Mouse (Mus musculus) monocyte, adult 59 days (primary cell): ENCODE results near the gene Sox18. TPM values are rescaled to one million over a fixed set of nuclear protein-coding genes. Genes with fewer than 3 reads are reported as not detected.

Experiments
- total RNA-seq, 2 experiments: library from RNA; stranded (reverse); gene quantifications; one replicate each; pipeline ENCODE4 v1.2.4; 2023

The Sox18 gene
- not detected for total RNA-seq

DNA sequence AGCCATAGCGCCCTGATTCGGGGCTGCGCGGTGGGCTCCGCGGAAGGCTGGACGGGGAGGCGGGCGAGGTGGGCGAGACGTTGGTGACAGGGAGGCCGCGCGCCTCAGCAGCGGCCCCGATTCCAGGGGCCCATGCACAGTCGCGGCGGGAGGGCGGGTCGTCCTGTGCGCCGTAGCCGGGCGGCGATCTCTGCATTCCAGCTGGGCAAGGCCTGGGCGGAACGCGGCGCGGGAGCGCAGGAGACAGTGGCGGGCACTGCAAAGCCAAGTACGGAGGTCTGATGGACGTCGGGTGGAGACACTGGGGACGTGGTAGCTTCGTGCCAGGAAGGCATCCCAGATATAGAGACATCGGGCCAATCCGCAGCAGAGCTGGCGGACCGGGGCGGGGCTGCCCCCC is at the start of gene Sox18:
Gene Sox18, minus strand, starts transcription at position 315 of the 400 bp plus-strand sequence.

DNA sequence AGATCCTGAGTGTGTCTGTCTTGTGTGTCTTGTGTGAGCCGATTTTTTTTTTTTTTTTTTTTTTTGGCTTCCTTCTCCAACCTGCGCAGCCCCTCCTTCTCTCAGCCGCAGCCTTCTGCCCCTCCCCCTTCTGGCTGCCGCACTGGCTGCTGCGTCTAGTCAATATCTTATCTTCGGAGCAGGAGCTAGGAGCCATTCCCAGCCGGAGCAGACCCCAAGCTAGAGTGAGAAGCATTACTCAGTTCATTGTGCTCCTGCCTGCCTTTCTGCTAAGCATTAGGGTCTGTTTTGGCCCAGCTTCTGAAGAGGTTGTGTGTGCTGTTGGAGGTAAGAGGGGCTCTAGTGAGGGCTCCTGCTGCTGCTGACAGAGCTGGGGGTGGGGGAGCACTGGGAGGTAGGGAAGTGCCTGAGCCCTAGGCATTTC is 43.5 kb upstream of the Sox18 start, which contains the start of gene Oprl1:
Gene Oprl1, plus strand, starts transcription at position 114 of the 424 bp plus-strand sequence.

DNA sequence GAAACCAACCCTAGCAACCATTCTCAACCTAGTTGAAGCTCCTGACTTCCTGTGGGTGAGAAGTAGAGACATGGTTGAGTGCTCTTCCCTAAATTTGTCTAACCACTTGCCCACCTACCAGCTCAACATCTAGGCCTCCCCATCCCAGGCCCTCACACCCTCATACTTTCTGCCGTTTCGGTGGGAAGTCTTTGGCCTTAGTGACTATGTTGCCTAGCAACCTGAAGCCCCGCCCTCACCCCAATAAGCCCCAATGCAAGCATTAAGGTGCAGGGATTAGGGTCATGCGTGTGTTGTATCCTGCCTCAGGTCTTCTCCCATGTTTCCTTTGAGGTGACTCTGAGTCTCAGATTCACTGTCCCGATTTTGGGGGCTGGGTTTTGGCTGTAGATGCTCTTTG is 26.8 kb upstream of the Sox18 start, which contains the start of gene Lkaaear1:
Gene Lkaaear1, minus strand, starts transcription at position 202 of the 400 bp plus-strand sequence.

DNA sequence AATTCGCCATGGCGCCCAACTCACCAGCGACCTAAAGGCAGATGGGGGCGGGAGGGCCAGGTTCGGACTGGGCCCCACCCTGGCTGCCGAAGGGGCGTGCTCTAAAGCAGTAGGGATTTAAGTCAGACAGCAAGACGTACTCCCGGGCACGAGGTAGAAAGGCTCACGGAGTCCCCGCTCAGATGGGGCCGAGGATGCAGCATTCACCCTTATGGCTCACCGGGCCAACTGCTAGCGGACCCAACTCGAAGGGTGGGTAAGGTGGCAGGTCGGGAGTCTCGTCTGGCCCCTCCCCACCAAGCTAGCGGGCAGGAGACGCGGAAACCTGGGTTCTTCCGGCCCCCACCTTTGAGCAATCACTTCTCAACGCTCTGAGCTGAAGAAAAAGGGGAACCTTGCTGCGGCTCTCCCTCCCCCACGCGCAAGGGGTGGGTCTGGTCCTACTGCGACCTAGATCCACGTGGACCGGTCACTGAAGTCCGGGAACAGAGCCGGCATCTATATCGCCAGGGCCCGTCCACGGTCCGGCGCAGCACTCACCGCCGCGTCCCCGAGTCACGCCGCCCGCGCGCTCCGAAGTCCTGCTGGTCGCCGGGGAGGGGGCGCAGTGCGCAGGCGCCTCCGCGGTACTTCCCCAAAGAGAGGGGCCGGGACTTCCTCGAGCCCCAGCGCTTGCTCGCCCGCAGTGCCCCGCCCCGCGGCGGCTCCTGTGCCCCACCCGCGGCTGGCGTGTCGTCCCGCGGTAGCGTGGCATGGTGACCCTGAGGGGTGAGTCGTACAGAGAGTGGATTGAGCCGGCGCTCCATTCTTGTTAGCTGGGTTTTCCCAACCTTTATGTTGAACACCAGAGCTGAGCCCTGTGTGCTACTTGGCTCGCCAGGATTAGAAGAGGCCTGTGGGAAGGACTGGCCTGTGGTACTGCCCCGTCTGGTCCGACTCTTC is 22.2 kb upstream of the Sox18 start, which contains the start of gene Rgs19:
Gene Rgs19, minus strand, starts transcription at position 639 of the 942 bp plus-strand sequence.

DNA sequence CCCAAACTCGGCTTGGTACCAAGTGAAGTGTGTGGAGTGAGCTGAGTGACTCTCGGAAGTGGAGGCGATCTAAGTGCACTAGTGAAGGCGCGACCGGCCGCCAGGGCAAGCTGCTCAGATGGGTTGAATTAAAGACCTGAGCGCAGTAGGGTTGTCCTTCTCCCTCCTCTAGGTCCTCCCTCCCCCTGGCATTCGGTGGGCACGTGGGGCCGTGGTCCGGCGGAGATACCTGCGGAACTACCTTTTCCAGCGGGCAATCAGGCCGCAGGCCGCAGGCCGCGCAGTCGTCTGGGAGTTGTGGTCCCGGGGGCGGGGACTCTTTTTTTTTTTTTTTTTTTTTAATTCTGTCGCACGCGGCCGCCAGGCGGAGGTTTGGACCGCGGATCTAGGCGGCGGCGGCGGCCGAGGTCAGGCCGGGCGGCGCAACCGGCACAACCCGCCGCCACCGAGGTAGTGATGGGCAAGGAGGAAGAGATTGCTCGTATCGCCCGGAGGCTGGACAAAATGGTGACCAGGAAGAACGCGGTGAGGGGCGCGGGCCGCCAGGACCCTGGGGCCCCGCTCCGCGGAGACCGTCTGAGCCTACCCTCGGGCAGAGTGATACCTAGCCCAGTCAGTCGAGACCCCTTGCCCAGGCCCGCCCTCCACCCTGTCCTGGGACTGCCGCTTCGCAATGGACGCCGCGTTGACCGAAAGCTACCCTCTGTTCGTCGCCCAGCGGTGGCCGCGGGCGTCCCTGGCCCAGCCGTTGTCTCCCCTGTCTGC is 8.7 kb upstream of the Sox18 start, which contains the start of gene Tcea2:
Gene Tcea2, plus strand, starts transcription at position 360 of the 765 bp plus-strand sequence.

DNA sequence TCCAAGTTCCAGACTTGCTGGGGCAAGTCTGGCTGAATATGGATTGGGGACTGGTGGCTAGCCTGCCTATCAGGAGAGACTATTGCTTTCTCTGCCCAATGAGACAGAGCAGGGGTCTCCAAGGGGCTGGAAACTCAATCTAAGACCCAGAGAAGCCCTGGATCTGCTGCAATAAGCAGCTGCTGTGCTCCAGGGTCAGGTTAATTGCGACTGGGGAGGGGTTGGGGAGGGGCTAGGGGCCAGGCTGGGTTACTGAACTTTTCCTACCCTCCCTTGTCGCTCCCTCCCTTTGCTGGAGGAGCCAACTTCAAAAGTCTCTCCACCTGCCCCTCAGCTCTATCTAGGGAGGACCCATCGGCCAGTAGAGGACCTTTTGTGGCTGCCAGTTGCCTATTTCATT is 14.7 kb downstream of the Sox18 start, which contains the start of gene Gm29797:
Gene Gm29797, plus strand, starts transcription at position 301 of the 400 bp plus-strand sequence.

Other genes with a start within 250 kb of the Sox18 start
- 1 to 10 TPM; 6.2 to 8.5 TPM for gene Zbtb46, start 212.2 kb downstream of the Sox18 start, total RNA-seq
- gene Abhd16b, start 178.4 kb downstream of the Sox18 start, total RNA-seq, result not detected
- 10 to 100 TPM; 77.9 to 80.4 TPM for gene Tpd52l2, start 174.5 kb downstream of the Sox18 start, total RNA-seq
- 10 to 100 TPM; 93.9 to 98.2 TPM for gene Dnajc5, start 151.2 kb downstream of the Sox18 start, total RNA-seq
- gene Uckl1, start 86.7 kb downstream of the Sox18 start, total RNA-seq, result 100 to 1,000 TPM; 126 to 127 TPM
- gene Prpf6, start 79.8 kb downstream of the Sox18 start, total RNA-seq, result 10 to 100 TPM; 37.5 to 42.1 TPM
- 10 to 100 TPM; 15.1 to 18.4 TPM for gene Zfp512b, start 78.8 kb downstream of the Sox18 start, total RNA-seq
- 1 to 10 TPM; 2.2 to 3.5 TPM for gene Samd10, start 72.4 kb downstream of the Sox18 start, total RNA-seq
- gene Gm29797, start 14.6 kb downstream of the Sox18 start, total RNA-seq, result not detected
- gene Tcea2, start 8.7 kb upstream of the Sox18 start, total RNA-seq, result 10 to 100 TPM in 1 of 2 experiments, 1 to 10 TPM in 1; 8.8 to 11.2 TPM
- 100 to 1,000 TPM; 177 to 199 TPM for gene Rgs19, start 22.3 kb upstream of the Sox18 start, total RNA-seq
- not detected for gene Lkaaear1, start 26.8 kb upstream of the Sox18 start, total RNA-seq
- 1 to 10 TPM in 1 of 2 experiments, not detected in 1; 1.3 TPM for gene Oprl1, start 43.4 kb upstream of the Sox18 start, total RNA-seq
- gene Myt1, start 91.7 kb upstream of the Sox18 start, total RNA-seq, result not detected
- 10 to 100 TPM; 28.6 to 34.6 TPM for gene Pcmtd2, start 166.2 kb upstream of the Sox18 start, total RNA-seq
- 1 to 10 TPM; 7.0 to 9.9 TPM for gene Polr3k, start 192.7 kb upstream of the Sox18 start, total RNA-seq